Comparison of ENCODE assay signal across 17 mouse cellular contexts in the genomic region with DNA sequence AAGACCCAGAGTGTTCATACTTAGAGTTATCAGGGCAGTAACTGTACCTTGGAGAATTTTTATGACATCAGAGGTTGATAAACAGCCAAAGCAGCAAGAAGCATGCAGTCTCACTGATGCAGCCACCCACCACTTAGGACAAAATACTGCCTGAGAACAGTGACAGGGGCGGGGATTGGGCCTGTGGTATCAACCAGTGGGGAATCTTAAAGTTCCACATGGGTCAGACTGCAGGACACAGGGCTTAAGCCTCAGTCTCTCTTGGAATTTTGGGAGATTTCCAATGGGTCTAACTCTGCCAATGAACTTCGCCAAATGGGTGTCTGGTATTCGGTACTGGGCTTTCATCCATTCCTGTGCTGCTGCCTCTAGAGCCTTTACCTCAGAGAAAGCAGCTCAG.
DNase-seq lines count a peak whose midpoint lies in the region; TF ChIP-seq lines count a peak whose summit lies in the region.
"Had no signal": no experiment of that assay in that cellular context is flagged by ENCODE, and none has a peak within 500 bp of the region (broad histone marks: within the 10 kb centered on the region; RNA-seq: fewer than 3 reads in every experiment).

No protein-coding gene starts in this region.

- no peak overlapping the region for H3K4me3 ChIP-seq in gastrocnemius, adult 2 months
- H3K4me3 ChIP-seq: embryonic facial prominence, embryonic 10.5 days; embryonic facial prominence, embryonic 12.5 days; forebrain, embryonic 13.5 days; forebrain, embryonic 15.5 days had no signal

- peak; percentile 18 for DNase-seq in gastrocnemius, adult 2 months
- no peak for DNase-seq in gastrocnemius, postnatal 14 days
- DNase-seq in heart, postnatal 10 days, result peak; percentile 4 to 5
- DNase-seq in heart, adult 8-10 months (ENCODE audit: low spot score), result no peak
- no peak for DNase-seq in layer of hippocampus, adult 9-10 months (ENCODE audit: low spot score)
- DNase-seq: adrenal gland, adult 8-10 months; adrenal gland, postnatal 14 days; adrenal gland, postnatal 36 days; cerebellum, adult 11-12 months; cerebellum, adult 8-10 months; cerebellum, adult 9-11 months; cerebellum, postnatal 25 days; forebrain, postnatal 0 days had no signal

- H3K27ac ChIP-seq in gastrocnemius, adult 2 months, result no peak overlapping the region
- H3K27ac ChIP-seq: embryonic facial prominence, embryonic 10.5 days; embryonic facial prominence, embryonic 12.5 days; forebrain, embryonic 13.5 days; forebrain, embryonic 15.5 days had no signal

- TF ChIP-seq CTCF in gastrocnemius, adult 2 months (IDR thresholded peaks at IDR 0.05), result no peak

- intact Hi-C loops in gastrocnemius, adult 2 months (cut with DNase I), result no loop called here
- intact Hi-C loops in gastrocnemius, postnatal 14 days (cut with DNase I; ENCODE audit: low total_unique reads), result no loop called here
- intact Hi-C loops in heart, postnatal 10 days (cut with DNase I), result no loop called here

Comparison
In these comparisons a context has a peak if more than half of its experiments do, and no peak if none do; other contexts are left out.
1. DNase-seq: peak in gastrocnemius, adult 2 months (single experiment) and heart, postnatal 10 days (2 of 2); none in gastrocnemius, postnatal 14 days (single experiment), heart, adult 8-10 months (single experiment) and layer of hippocampus, adult 9-10 months (single experiment).